Mouse (Mus musculus) kidney, postnatal 0 days (tissue): ENCODE data around the gene Ptprn2. TPM values are rescaled to one million over a fixed set of nuclear protein-coding genes. Genes with fewer than 3 reads are reported as not detected.
A peak's percentile ranks its signal among the peaks of the same experiment; 100 is the strongest.

Experiments used
- ATAC-seq: fragments of 200-750 bp; cut with Nextera tagmentation; replicated peaks from 2 replicates; pipeline ENCODE4 v1.8.0; 2017; ENCODE audit warnings: low read depth, moderate number of reproducible peaks, moderate TSS enrichment, moderate library complexity; ENCODE audit not compliant: low FRiP score
- DNase-seq: peaks from one replicate; pipeline ENCODE4 v3.0.0-alpha.2; 2016; ENCODE audit warnings: low spot score
- H3K27ac ChIP-seq: fragments of 300-500 bp; sonication (generic); 2 replicates; pipeline ENCODE4 v1.5.1; 2014; ENCODE audit warnings: mild to moderate bottlenecking
- H3K27me3 ChIP-seq: fragments of 300-500 bp; sonication (generic); 2 replicates; pipeline ENCODE4 v1.6.1; 2014; ENCODE audit warnings: low read length, mixed read lengths; ENCODE audit not compliant: insufficient read depth
- H3K36me3 ChIP-seq: fragments of 300-500 bp; sonication (generic); 2 replicates; pipeline ENCODE4 v1.6.1; 2014; ENCODE audit warnings: low read length, mixed read lengths; ENCODE audit not compliant: insufficient read depth
- H3K4me1 ChIP-seq: fragments of 300-500 bp; sonication (generic); replicated peaks from 2 replicates; pipeline ENCODE4 v1.6.1; 2014; ENCODE audit warnings: antibody characterized with exemption, low read length, mixed read lengths; ENCODE audit not compliant: insufficient read depth
- H3K4me2 ChIP-seq: fragments of 300-500 bp; sonication (generic); 2 replicates; pipeline ENCODE4 v1.6.1; 2014; ENCODE audit warnings: mild to moderate bottlenecking, low read length, moderate library complexity, mixed read lengths
- H3K4me3 ChIP-seq: fragments of 300-500 bp; sonication (generic); replicated peaks from 2 replicates; pipeline ENCODE4 v1.5.1; 2014; ENCODE audit warnings: low read depth, low read length
- H3K9ac ChIP-seq: fragments of 300-500 bp; sonication (generic); 2 replicates; pipeline ENCODE4 v1.6.1; 2014; ENCODE audit warnings: low read depth, low read length
- H3K9me3 ChIP-seq: fragments of 300-500 bp; sonication (generic); replicated peaks from 2 replicates; pipeline ENCODE4 v1.6.1; 2016; ENCODE audit warnings: low read length, inconsistent platforms, mixed read lengths
- CTCF ChIP-seq: IDR thresholded peaks from 2 replicates; pipeline ENCODE4 v1.5.1; 2016; ENCODE audit warnings: antibody characterized with exemption, low read depth, mild to moderate bottlenecking, moderate library complexity
- WGBS: fragments of 180-500 bp; shearing (Covaris S2); extraction: QIAGEN DNeasy Blood & Tissue Kit; methylation state at CpG from one replicate; pipeline ENCODE4 v1.1.7; 2014; 5-methylcytosine and 5-hydroxymethylcytosine counted together
- polyA plus RNA-seq: library from polyadenylated mRNA; unstranded; fragments of >200 nt; fragmentation: Nextera tagmentation; extraction: Ambion mirVana; gene quantifications from 2 replicates; pipeline ENCODE4 v1.2.1, GENCODE M21; 2015

The Ptprn2 gene
- polyA plus RNA-seq, 1 experiment from 2014 or later, result 0.03 TPM

- WGBS, result 9% methylated on average over 16 of the region's 16 CpGs
- peak; percentile 66 for DNase-seq
- Histone ChIP-seq H3K4me3 (no peak overlapping the region), H3K36me3 (no peaks in the 10 kb centered on the region), H3K4me1 (no peaks in the 10 kb centered on the region), H3K4me2 (peak overlapping the region; percentile 27; the same call in 1 of the 2 replicates), H3K9ac (no peak overlapping the region), H3K27me3 (no peaks in the 10 kb centered on the region; the same call in 1 of the 2 replicates), H3K9me3 (no peaks in the 10 kb centered on the region), H3K27ac (no peak overlapping the region)
- peak; percentile 13; the same call in 1 of the 2 replicates for TF ChIP-seq CTCF
- ATAC-seq, result peak; percentile 85
Observed at GRCm38 (mm10) chr12:117107143-117107616, 621.7 kb downstream of the Ptprn2 start.

GRCm38 (mm10) chr12:117115254-117115865 lies 629.8 kb downstream of the Ptprn2 start:
- ATAC-seq, result no peak

GRCm38 (mm10) chr12:117127078-117127477 lies 641.6 kb downstream of the Ptprn2 start:
- 91% methylated on average over 3 of the region's 3 CpGs for WGBS

More at GRCm38 (mm10) chr12:117115254-117115865, 629.8 kb downstream of the Ptprn2 start:
- 54% methylated on average over 10 of the region's 10 CpGs for WGBS
- no peak for DNase-seq
- Histone ChIP-seq H3K27me3 (no peaks in the 10 kb centered on the region), H3K9ac (no peak overlapping the region), H3K4me2 (no peak overlapping the region), H3K36me3 (no peaks in the 10 kb centered on the region), H3K4me1 (no peaks in the 10 kb centered on the region), H3K4me3 (no peak overlapping the region), H3K9me3 (no peaks in the 10 kb centered on the region), H3K27ac (no peak overlapping the region)
- TF ChIP-seq CTCF, result no peak

GRCm38 (mm10) chr12:117127485-117127884 lies 642.0 kb downstream of the Ptprn2 start:
- H3K27me3 ChIP-seq, result no peaks in the 10 kb centered on the region
- ATAC-seq (no peak), DNase-seq (no peak)
- no peak overlapping the region for H3K4me2 ChIP-seq
- no peak for TF ChIP-seq CTCF
- 86% methylated on average over 6 of the region's 6 CpGs for WGBS
- H3K36me3 ChIP-seq, result no peaks in the 10 kb centered on the region
- no peak overlapping the region for H3K27ac ChIP-seq
- H3K4me1 ChIP-seq, result no peaks in the 10 kb centered on the region
- no peaks in the 10 kb centered on the region for H3K9me3 ChIP-seq
- no peak overlapping the region for H3K4me3 ChIP-seq
- no peak overlapping the region for H3K9ac ChIP-seq

More at GRCm38 (mm10) chr12:117127078-117127477, 641.6 kb downstream of the Ptprn2 start:
- no peaks in the 10 kb centered on the region for H3K36me3 ChIP-seq
- H3K4me3 ChIP-seq, result no peak overlapping the region
- no peak for DNase-seq
- no peak for TF ChIP-seq CTCF
- no peak overlapping the region for H3K9ac ChIP-seq
- H3K9me3 ChIP-seq, result no peaks in the 10 kb centered on the region
- no peaks in the 10 kb centered on the region for H3K4me1 ChIP-seq
- no peaks in the 10 kb centered on the region for H3K27me3 ChIP-seq
- no peak overlapping the region for H3K4me2 ChIP-seq
- no peak for ATAC-seq
- no peak overlapping the region for H3K27ac ChIP-seq

GRCm38 (mm10) chr12:117132095-117132494 lies 646.6 kb downstream of the Ptprn2 start:
- no peaks in the 10 kb centered on the region for H3K27me3 ChIP-seq
- H3K4me3 ChIP-seq, result no peak overlapping the region
- 21% methylated on average over 2 of the region's 2 CpGs for WGBS
- DNase-seq (peak; percentile 26), ATAC-seq (0 out of 2 replicates have a peak, but pooled peaks have one; percentile 40)
- peak; percentile 65 for TF ChIP-seq CTCF
- no peaks in the 10 kb centered on the region for H3K9me3 ChIP-seq
- H3K4me2 ChIP-seq, result no peak overlapping the region
- H3K36me3 ChIP-seq, result no peaks in the 10 kb centered on the region
- H3K9ac ChIP-seq, result no peak overlapping the region
- H3K4me1 ChIP-seq, result no peaks in the 10 kb centered on the region
- no peak overlapping the region for H3K27ac ChIP-seq

- Histone ChIP-seq H3K27me3 (no peaks in the 10 kb centered on the region), H3K4me1 (no peaks in the 10 kb centered on the region), H3K4me3 (no peak overlapping the region), H3K9me3 (no peaks in the 10 kb centered on the region), H3K4me2 (no peak overlapping the region), H3K36me3 (no peaks in the 10 kb centered on the region), H3K27ac (no peak overlapping the region), H3K9ac (no peak overlapping the region)
- TF ChIP-seq CTCF, result no peak
- DNase-seq, result no peak
- WGBS, result 71% methylated on average over 5 of the region's 5 CpGs
- ATAC-seq, result no peak
Observed at GRCm38 (mm10) chr12:117135205-117135604, 649.7 kb downstream of the Ptprn2 start.
